Mouse (Mus musculus) lung, embryonic 16.5 days (tissue): ENCODE data around the gene Ugt2b38. TPM values are rescaled to one million over a fixed set of nuclear protein-coding genes. Genes with fewer than 3 reads are reported as not detected.
"Not testable (repeated sequence)": the region's sequence is repeated elsewhere in the genome, so short reads cannot be mapped to it uniquely, and the experiment has no call there.

Source experiments
- ATAC-seq: fragments of 200-750 bp; cut with Nextera tagmentation; 2 replicates; pipeline ENCODE4 v1.8.0; 2017; ENCODE audit warnings: low read depth, mild to moderate bottlenecking, moderate library complexity
- H3K27ac ChIP-seq: fragments of 300-500 bp; sonication (generic); 2 replicates; pipeline ENCODE4 v1.5.1; 2014; ENCODE audit warnings: mild to moderate bottlenecking, control low read depth, low read length
- H3K27me3 ChIP-seq: fragments of 300-500 bp; sonication (generic); 2 replicates; pipeline ENCODE4 v1.6.1; 2014; ENCODE audit warnings: low read depth, low read length, mixed read lengths; ENCODE audit not compliant: control insufficient read depth, insufficient read depth
- H3K36me3 ChIP-seq: fragments of 300-500 bp; sonication (generic); 2 replicates; pipeline ENCODE4 v1.6.1; 2014; ENCODE audit warnings: low read length; ENCODE audit not compliant: control insufficient read depth, insufficient read depth
- H3K4me1 ChIP-seq: fragments of 300-500 bp; sonication (generic); replicated peaks from 2 replicates; pipeline ENCODE4 v1.6.1; 2014; ENCODE audit warnings: low read length, mixed read lengths; ENCODE audit not compliant: control insufficient read depth, insufficient read depth
- H3K4me2 ChIP-seq: fragments of 300-500 bp; sonication (generic); 2 replicates; pipeline ENCODE4 v1.6.1; 2014; ENCODE audit warnings: low read depth, low read length, control low read depth
- H3K4me3 ChIP-seq: fragments of 300-500 bp; sonication (generic); 2 replicates; pipeline ENCODE4 v1.5.1; 2014; ENCODE audit warnings: mild to moderate bottlenecking, low read length, control low read depth
- H3K9ac ChIP-seq: fragments of 300-500 bp; sonication (generic); 2 replicates; pipeline ENCODE4 v1.6.1; 2014; ENCODE audit warnings: low read length, control low read depth
- H3K9me3 ChIP-seq: fragments of 300-500 bp; sonication (generic); 2 replicates; pipeline ENCODE4 v1.6.1; 2016; ENCODE audit warnings: low read length; ENCODE audit not compliant: control insufficient read depth
- WGBS: fragments of 180-500 bp; shearing (Covaris S2); extraction: QIAGEN DNeasy Blood & Tissue Kit; methylation state at CpG from one replicate; pipeline ENCODE4 v1.1.7; 2014; 5-methylcytosine and 5-hydroxymethylcytosine counted together
- polyA plus RNA-seq: library from polyadenylated mRNA; unstranded; fragments of >200 nt; fragmentation: Nextera tagmentation; extraction: Ambion mirVana; gene quantifications from 2 replicates; pipeline ENCODE4 v1.2.1, GENCODE M21; 2015

Gene Ugt2b38
- not detected in 2 replicates for polyA plus RNA-seq

DNA sequence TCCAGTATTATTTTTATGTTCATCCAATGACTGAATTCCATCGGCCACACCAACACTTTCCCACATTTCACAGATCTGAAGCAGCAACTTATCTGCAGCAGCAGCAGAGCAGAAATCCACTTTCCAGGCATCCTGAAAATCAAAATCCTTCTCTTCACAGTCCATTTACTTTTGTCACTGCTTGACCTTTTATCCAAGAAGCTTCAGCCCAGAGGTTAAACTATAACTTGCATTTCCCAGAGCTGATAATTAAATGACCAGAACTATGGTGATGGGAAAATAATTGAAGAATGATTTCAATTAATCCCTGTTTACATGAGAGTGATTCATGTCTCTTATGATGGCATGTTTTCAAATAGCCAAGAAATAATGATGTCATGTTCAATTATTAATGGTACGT lies at the start of gene Ugt2b38:
Ugt2b38 (minus strand) TSS at position 163 of the 400 bp plus-strand sequence.
- ATAC-seq, H3K27me3 ChIP-seq, H3K9me3 ChIP-seq, H3K4me1 ChIP-seq, H3K4me3 ChIP-seq, H3K9ac ChIP-seq, H3K4me2 ChIP-seq, H3K27ac ChIP-seq, H3K36me3 ChIP-seq: not testable (repeated sequence)
- WGBS = 83% methylated on average over 1 of the region's 2 CpGs

- Histone ChIP-seq H3K4me3 (no peak overlapping the region), H3K9me3 (no peaks in the 10 kb centered on the region), H3K27me3 (no peaks in the 10 kb centered on the region), H3K36me3 (no peaks in the 10 kb centered on the region), H3K27ac (no peak overlapping the region), H3K4me1 (no peaks in the 10 kb centered on the region), H3K4me2 (no peak overlapping the region), H3K9ac (no peak overlapping the region)
- WGBS = 57% methylated on average over 1 of the region's 1 CpGs
- no peak for ATAC-seq
Measured at GRCm38 (mm10) chr5:87458810-87459209, 34.8 kb upstream of the Ugt2b38 start.

GRCm38 (mm10) chr5:87457701-87458100 lies 33.7 kb upstream of the Ugt2b38 start:
- Histone ChIP-seq H3K27me3 (no peaks in the 10 kb centered on the region), H3K36me3 (no peaks in the 10 kb centered on the region), H3K4me3 (no peak overlapping the region), H3K4me1 (no peaks in the 10 kb centered on the region), H3K9me3 (no peaks in the 10 kb centered on the region), H3K27ac (no peak overlapping the region), H3K4me2 (no peak overlapping the region), H3K9ac (no peak overlapping the region)
- no peak for ATAC-seq

GRCm38 (mm10) chr5:87456216-87456850 lies 32.3 kb upstream of the Ugt2b38 start:
- no peak overlapping the region for H3K4me2 ChIP-seq
- H3K9me3 ChIP-seq = no peaks in the 10 kb centered on the region
- H3K4me3 ChIP-seq = no peak overlapping the region
- WGBS = 73% methylated on average over 3 of the region's 3 CpGs
- no peaks in the 10 kb centered on the region for H3K4me1 ChIP-seq
- ATAC-seq = no peak
- no peak overlapping the region for H3K9ac ChIP-seq
- H3K27me3 ChIP-seq = no peaks in the 10 kb centered on the region
- no peak overlapping the region for H3K27ac ChIP-seq
- no peaks in the 10 kb centered on the region for H3K36me3 ChIP-seq

DNA sequence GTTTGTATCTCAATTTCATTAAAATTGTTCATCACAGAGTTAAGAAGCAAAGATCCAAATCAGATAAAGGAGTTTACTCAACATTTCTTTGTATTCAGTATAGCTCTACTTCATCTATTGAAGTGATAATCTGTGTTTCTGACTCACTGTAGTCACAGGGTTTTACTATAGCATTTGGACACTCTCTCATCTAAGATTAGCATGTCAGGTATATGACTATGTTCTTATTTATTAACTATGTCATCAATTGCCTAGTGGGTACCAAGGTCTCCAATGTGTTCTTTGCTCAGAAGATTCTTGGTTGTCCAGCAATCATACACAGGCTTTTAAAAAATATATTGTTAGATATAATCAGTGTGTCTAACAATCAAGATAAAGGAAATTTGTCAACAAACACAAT lies 31.5 kb upstream of the Ugt2b38 start:
- no peaks in the 10 kb centered on the region for H3K4me1 ChIP-seq
- no peaks in the 10 kb centered on the region for H3K27me3 ChIP-seq
- no peak overlapping the region for H3K4me3 ChIP-seq
- H3K9me3 ChIP-seq = no peaks in the 10 kb centered on the region
- H3K36me3 ChIP-seq = no peaks in the 10 kb centered on the region
- no peak overlapping the region for H3K4me2 ChIP-seq
- H3K9ac ChIP-seq = no peak overlapping the region
- no peak overlapping the region for H3K27ac ChIP-seq
- ATAC-seq = no peak

- not testable (repeated sequence) for H3K27me3 ChIP-seq, H3K27ac ChIP-seq, H3K4me3 ChIP-seq, H3K9me3 ChIP-seq, H3K9ac ChIP-seq, H3K4me2 ChIP-seq, H3K36me3 ChIP-seq, H3K4me1 ChIP-seq, ATAC-seq
- WGBS = 72% methylated on average over 4 of the region's 5 CpGs
Measured at GRCm38 (mm10) chr5:87452514-87452913, 28.5 kb upstream of the Ugt2b38 start.

- Histone ChIP-seq H3K27me3 (no peaks in the 10 kb centered on the region), H3K4me1 (no peaks in the 10 kb centered on the region), H3K4me2 (no peak overlapping the region), H3K9me3 (no peaks in the 10 kb centered on the region), H3K4me3 (no peak overlapping the region), H3K36me3 (no peaks in the 10 kb centered on the region), H3K27ac (no peak overlapping the region), H3K9ac (no peak overlapping the region)
- ATAC-seq = no peak
- 32% methylated on average over 3 of the region's 3 CpGs for WGBS
Measured at GRCm38 (mm10) chr5:87436264-87436663, 12.3 kb upstream of the Ugt2b38 start.

- H3K4me2 ChIP-seq = no peak overlapping the region
- no peak for ATAC-seq
- whole genome bisulfite sequencing = 72% methylated on average over 3 of the region's 3 CpGs
- no peaks in the 10 kb centered on the region for H3K36me3 ChIP-seq
- H3K9ac ChIP-seq = no peak overlapping the region
- no peak overlapping the region for H3K4me3 ChIP-seq
- H3K27me3 ChIP-seq = no peaks in the 10 kb centered on the region
- no peaks in the 10 kb centered on the region for H3K9me3 ChIP-seq
- no peak overlapping the region for H3K27ac ChIP-seq
- no peaks in the 10 kb centered on the region for H3K4me1 ChIP-seq
Measured at GRCm38 (mm10) chr5:87425676-87426075, 1.7 kb upstream of the Ugt2b38 start.

DNA sequence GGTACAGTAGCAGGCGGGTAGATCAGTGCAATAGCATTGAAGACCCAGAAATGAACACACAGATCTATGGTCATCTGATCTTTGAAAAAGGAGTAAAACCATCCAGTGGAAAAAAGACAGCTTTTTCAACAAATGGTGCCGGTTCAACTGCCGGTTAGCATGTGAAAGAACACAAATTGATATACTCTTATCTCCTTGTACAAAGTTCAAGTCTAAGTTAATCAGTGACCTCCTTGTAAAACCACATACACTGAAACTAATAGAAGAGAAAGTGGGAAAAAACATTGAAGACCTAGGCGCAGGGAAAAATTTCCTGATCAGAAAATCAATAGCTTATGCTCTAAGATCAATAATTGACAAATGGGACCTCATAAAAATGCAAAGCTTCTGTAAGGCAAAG lies 27.0 kb downstream of the Ugt2b38 start:
- Histone ChIP-seq H3K4me3 (no peak overlapping the region), H3K27ac (no peak overlapping the region), H3K9me3 (no peaks in the 10 kb centered on the region), H3K27me3 (no peaks in the 10 kb centered on the region), H3K36me3 (no peaks in the 10 kb centered on the region), H3K9ac (no peak overlapping the region), H3K4me1 (no peaks in the 10 kb centered on the region), H3K4me2 (no peak overlapping the region)
- ATAC-seq = no peak
- WGBS = 82% methylated on average over 4 of the region's 4 CpGs

- peak; percentile 78 for ATAC-seq
- WGBS = 59% methylated on average over 2 of the region's 2 CpGs
- no peaks in the 10 kb centered on the region for H3K9me3 ChIP-seq
- H3K4me2 ChIP-seq = no peak overlapping the region
- no peaks in the 10 kb centered on the region for H3K4me1 ChIP-seq
- no peak overlapping the region for H3K27ac ChIP-seq
- H3K4me3 ChIP-seq = no peak overlapping the region
- no peaks in the 10 kb centered on the region for H3K36me3 ChIP-seq
- no peak overlapping the region for H3K9ac ChIP-seq
- no peaks in the 10 kb centered on the region for H3K27me3 ChIP-seq
Measured at GRCm38 (mm10) chr5:87390818-87391217, 33.2 kb downstream of the Ugt2b38 start.
